Comparison of ENCODE assay signal across 27 mouse cellular contexts in the genomic region with DNA sequence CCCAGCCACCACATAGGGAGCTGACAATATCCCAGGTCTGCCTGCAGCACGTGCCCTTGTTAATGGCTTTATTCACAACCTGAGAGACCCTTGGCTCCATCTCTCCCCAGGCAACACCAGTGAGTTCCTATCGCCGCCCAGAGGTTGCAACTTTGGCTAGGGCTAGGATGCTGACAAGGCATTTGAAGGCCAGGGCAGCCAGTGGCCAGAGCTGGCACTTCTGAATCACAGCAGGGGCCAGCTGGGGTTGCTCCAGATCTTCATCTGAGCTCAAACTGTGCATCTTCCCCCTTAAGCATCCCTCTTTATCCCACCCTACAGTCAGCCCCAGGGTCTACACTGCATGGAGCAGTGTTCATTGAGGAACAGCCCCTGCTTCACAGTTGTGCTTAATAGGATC. TPM values are rescaled to one million over a fixed set of nuclear protein-coding genes. Genes with fewer than 3 reads are reported as not detected.
DNase-seq lines count a peak whose midpoint lies in the region; ATAC-seq and TF ChIP-seq lines count a peak whose summit lies in the region.
"Had no signal": no experiment of that assay in that cellular context is flagged by ENCODE, and none has a peak within 500 bp of the region (broad histone marks: within the 10 kb centered on the region; RNA-seq: fewer than 3 reads in every experiment).

No protein-coding gene starts in this region.

- H3K27me3 ChIP-seq in kidney, adult 2 months (replicated peaks; ENCODE audit: control insufficient read depth, insufficient read depth, low read length), result no peaks in the 10 kb centered on the region
- peaks cover 16% of the 10 kb centered on the region for H3K27me3 ChIP-seq in kidney, embryonic 14.5 days (ENCODE audit: control insufficient read depth, insufficient read depth, low read length)

- H3K36me3 ChIP-seq in kidney, adult 2 months (ENCODE audit: control insufficient read depth, insufficient read depth, low read length), result no peaks in the 10 kb centered on the region
- H3K36me3 ChIP-seq in kidney, embryonic 14.5 days (ENCODE audit: control insufficient read depth, insufficient read depth, low read length), result no peaks in the 10 kb centered on the region
- H3K36me3 ChIP-seq: embryonic facial prominence, embryonic 12.5 days; embryonic facial prominence, embryonic 15.5 days; heart, embryonic 12.5 days; heart, embryonic 15.5 days; hindbrain, embryonic 10.5 days; hindbrain, embryonic 13.5 days; intestine, embryonic 15.5 days had no signal

- H3K4me1 ChIP-seq in kidney, adult 2 months (ENCODE audit: control insufficient read depth, insufficient read depth, low read length), result peaks cover 6% of the 10 kb centered on the region; the same call in 1 of the 2 replicates
- H3K4me1 ChIP-seq in kidney, embryonic 14.5 days (ENCODE audit: control insufficient read depth, insufficient read depth, low read length), result 0 out of 2 replicates have a peak, but pooled peaks cover 3% of the 10 kb centered on the region

- no peak overlapping the region for H3K4me2 ChIP-seq in kidney, embryonic 14.5 days (replicated peaks; ENCODE audit: low read depth, low read length)
- H3K4me2 ChIP-seq: embryonic facial prominence, embryonic 12.5 days; embryonic facial prominence, embryonic 15.5 days; heart, embryonic 12.5 days; heart, embryonic 15.5 days; hindbrain, embryonic 13.5 days; intestine, embryonic 15.5 days had no signal

- H3K27ac ChIP-seq in kidney, adult 2 months (ENCODE audit: insufficient read depth, low read depth, low read length), result no peak overlapping the region
- H3K27ac ChIP-seq in kidney, embryonic 14.5 days (ENCODE audit: low read depth, low read length), result no peak overlapping the region
- H3K27ac ChIP-seq: embryonic facial prominence, embryonic 12.5 days; embryonic facial prominence, embryonic 15.5 days; heart, embryonic 15.5 days; hindbrain, embryonic 10.5 days; hindbrain, embryonic 13.5 days; intestine, embryonic 15.5 days had no signal

- no peak for TF ChIP-seq CTCF in kidney, adult 2 months (conservative IDR thresholded peaks at IDR 0.05; ENCODE audit: insufficient read depth, insufficient read length, low read depth, low read length)

- no peaks in the 10 kb centered on the region for H3K9me3 ChIP-seq in kidney, embryonic 14.5 days (ENCODE audit: control insufficient read depth, low read length)
- H3K9me3 ChIP-seq: embryonic facial prominence, embryonic 12.5 days; embryonic facial prominence, embryonic 15.5 days; heart, embryonic 12.5 days; heart, embryonic 15.5 days; hindbrain, embryonic 10.5 days; hindbrain, embryonic 13.5 days; intestine, embryonic 15.5 days had no signal

- TF ChIP-seq POLR2A in kidney, adult 2 months (IDR thresholded peaks at IDR 0.05; ENCODE audit: low read depth, low read length), result no peak

- peak; percentile 51 for DNase-seq in cerebellum, adult 11-12 months
- DNase-seq in cerebellum, postnatal 14 days, result no peak
- peak; percentile 58 for DNase-seq in cerebellum, adult 9-11 months
- no peak for DNase-seq in cerebellum, postnatal 10 days
- DNase-seq in kidney, adult 2 months, result peak; percentile 21
- DNase-seq: adrenal gland, adult 8-10 months; forebrain, postnatal 0 days; gastrocnemius, postnatal 10 days; heart, adult 18-20 months; heart, postnatal 10 days; heart, postnatal 36 days; kidney, adult 11 months; kidney, adult 9 months had no signal

- H3K9ac ChIP-seq in kidney, embryonic 14.5 days (ENCODE audit: low read depth, low read length), result no peak overlapping the region
- H3K9ac ChIP-seq: embryonic facial prominence, embryonic 12.5 days; embryonic facial prominence, embryonic 15.5 days; forebrain, postnatal 0 days; heart, embryonic 12.5 days; heart, embryonic 15.5 days; hindbrain, embryonic 13.5 days; intestine, embryonic 15.5 days had no signal

- H3K4me3 ChIP-seq in kidney, adult 2 months (ENCODE audit: insufficient read depth, low read depth, low read length), result no peak overlapping the region
- H3K4me3 ChIP-seq in kidney, embryonic 14.5 days (ENCODE audit: low read length), result no peak overlapping the region
- H3K4me3 ChIP-seq: embryonic facial prominence, embryonic 12.5 days; embryonic facial prominence, embryonic 15.5 days; heart, embryonic 12.5 days; heart, embryonic 15.5 days; hindbrain, embryonic 10.5 days; hindbrain, embryonic 13.5 days; intestine, embryonic 15.5 days had no signal

- ATAC-seq in kidney, embryonic 14.5 days (ENCODE audit: low FRiP score, low TSS enrichment), result no peak
- ATAC-seq: forebrain, embryonic 14.5 days; forebrain, postnatal 0 days; hindbrain, embryonic 16.5 days; intestine, embryonic 15.5 days had no signal

- 66% methylated on average over 3 of the region's 3 CpGs for WGBS in kidney, adult 2 months
- WGBS in kidney, embryonic 14.5 days, result 69% methylated on average over 3 of the region's 3 CpGs

RNA-seq across cellular contexts. Expression of a gene that starts 2.5 kb away (rescaled TPM):
- polyA plus RNA-seq in kidney, adult 2 months (2012; rRNA removed), result 4.6 and 9.8 TPM in 2 replicates
- 2.2 and 2.4 TPM in 2 replicates for polyA plus RNA-seq in kidney, embryonic 14.5 days (2014; fragmentation: Nextera tagmentation; extraction: Ambion mirVana)
- polyA plus RNA-seq: CD4-positive, CD25-positive, alpha-beta regulatory T cell, adult 4 months had no signal

RNA-seq across cellular contexts. Expression of a gene that starts 23.6 kb away (rescaled TPM):
- 2.8 TPM in 2 replicates for polyA plus RNA-seq in kidney, adult 2 months (2012; rRNA removed)
- polyA plus RNA-seq in kidney, embryonic 14.5 days (2014; fragmentation: Nextera tagmentation; extraction: Ambion mirVana), result not detected in 2 replicates
- polyA plus RNA-seq: C2C12; CD4-positive, CD25-positive, alpha-beta regulatory T cell, adult 4 months; embryonic facial prominence, embryonic 12.5 days; embryonic facial prominence, embryonic 15.5 days; forebrain, embryonic 11.5 days; forebrain, embryonic 14.5 days; forebrain, postnatal 0 days; frontal cortex, adult 2 months; heart, embryonic 12.5 days; heart, embryonic 15.5 days; hindbrain, embryonic 13.5 days; hindbrain, embryonic 16.5 days had no signal

RNA-seq across cellular contexts. Expression of a gene that starts 35.5 kb away (rescaled TPM):
- 35.1 and 35.6 TPM in 2 replicates for polyA plus RNA-seq in kidney, adult 2 months (2012; rRNA removed)
- polyA plus RNA-seq in kidney, embryonic 14.5 days (2014; fragmentation: Nextera tagmentation; extraction: Ambion mirVana), result 40.7 and 43.4 TPM in 2 replicates

RNA-seq across cellular contexts. Expression of a gene that starts 35.5 kb away (rescaled TPM):
- polyA plus RNA-seq in kidney, adult 2 months (2012; rRNA removed), result 286 and 295 TPM in 2 replicates
- polyA plus RNA-seq in kidney, embryonic 14.5 days (2014; fragmentation: Nextera tagmentation; extraction: Ambion mirVana), result 10.0 and 16.7 TPM in 2 replicates

Comparison
In these comparisons a context has a peak if more than half of its experiments do, and no peak if none do; other contexts are left out.
1. DNase-seq: peak in cerebellum, adult 11-12 months (single experiment), cerebellum, adult 9-11 months (single experiment) and kidney, adult 2 months (single experiment); none in cerebellum, postnatal 14 days (0 of 2) and cerebellum, postnatal 10 days (0 of 2).